Comparison of ENCODE assay signal across 7 mouse cellular contexts in genomic region chr5:137307071-137307912, GRCm38 (mm10). TPM values are rescaled to one million over a fixed set of nuclear protein-coding genes. Genes with fewer than 3 reads are reported as not detected.
DNase-seq lines count a peak whose midpoint lies in the region; ATAC-seq lines count a peak whose summit lies in the region.

Gene Srrt (minus strand): TSS chr5:137307674.

- intact Hi-C loops in left cerebral cortex, postnatal 36 days (cut with DNase I) = loop anchor here (2.0 kb wide), 1 partner anchor 18 kb away; no protein-coding TSS in a partner anchor

- DNase-seq in adrenal gland, adult 2 months = peak; percentile 92
- peak; percentile 97 for DNase-seq in embryo, embryonic 11 days
- DNase-seq in gastrocnemius, postnatal 25 days = peak; percentile 89
- peak; percentile 94 for DNase-seq in intestine, embryonic 14.5 days (ENCODE audit: low spot score)
- peak; percentile 93 to 94 for DNase-seq in left cerebral cortex, postnatal 36 days (ENCODE audit: low spot score in 2 of 2)
- DNase-seq in midbrain, embryonic 11.5 days (ENCODE audit: low spot score, missing footprints) = peak; percentile 99
- DNase-seq in skeletal muscle tissue, adult 2 months (ENCODE audit: low read depth, low spot score) = peak; percentile 95

- peak within 1 kb of the TSS; percentile 93 for H3K27ac ChIP-seq in intestine, embryonic 14.5 days (ENCODE audit: low read depth)
- peak within 1 kb of the TSS; percentile 95 for H3K27ac ChIP-seq in midbrain, embryonic 11.5 days (ENCODE audit: low read depth, low read length)

- ATAC-seq in intestine, embryonic 14.5 days (replicated peaks; ENCODE audit: low FRiP score, low TSS enrichment, low read depth) = peak; percentile 85
- peak; percentile 85 for ATAC-seq in midbrain, embryonic 11.5 days (ENCODE audit: low FRiP score)

- H3K9ac ChIP-seq in intestine, embryonic 14.5 days (ENCODE audit: low read length) = peak within 1 kb of the TSS; percentile 95
- H3K9ac ChIP-seq in midbrain, embryonic 11.5 days (ENCODE audit: low read length) = peak within 1 kb of the TSS; percentile 94

- peaks cover 30% of the 10 kb centered on the region for H3K4me1 ChIP-seq in intestine, embryonic 14.5 days (replicated peaks; ENCODE audit: control insufficient read depth, insufficient read depth, low read length)
- peaks cover 21% of the 10 kb centered on the region for H3K4me1 ChIP-seq in midbrain, embryonic 11.5 days (ENCODE audit: control insufficient read depth, insufficient read depth, low read length)

- H3K9me3 ChIP-seq in intestine, embryonic 14.5 days (ENCODE audit: control insufficient read depth, low read length) = no peaks in the 10 kb centered on the region
- 0 out of 2 replicates have a peak, but pooled peaks cover 2% of the 10 kb centered on the region for H3K9me3 ChIP-seq in midbrain, embryonic 11.5 days (ENCODE audit: control insufficient read depth, low read length)

- H3K4me3 ChIP-seq in intestine, embryonic 14.5 days (ENCODE audit: low read depth, low read length) = peak within 1 kb of the TSS; percentile 88
- H3K4me3 ChIP-seq in midbrain, embryonic 11.5 days (ENCODE audit: low read depth, low read length) = peak within 1 kb of the TSS; percentile 74

- under 1% methylated on average over 57 of the region's 72 CpGs for WGBS in intestine, embryonic 14.5 days
- under 1% methylated on average over 56 of the region's 72 CpGs for WGBS in midbrain, embryonic 11.5 days

- no peaks in the 10 kb centered on the region for H3K27me3 ChIP-seq in intestine, embryonic 14.5 days (replicated peaks; ENCODE audit: control insufficient read depth, insufficient read depth, low read length)
- H3K27me3 ChIP-seq in midbrain, embryonic 11.5 days (ENCODE audit: control insufficient read depth, insufficient read depth, low read length) = no peaks in the 10 kb centered on the region

- H3K36me3 ChIP-seq in intestine, embryonic 14.5 days (ENCODE audit: control insufficient read depth, insufficient read depth, low read length) = peaks cover 72% of the 10 kb centered on the region
- H3K36me3 ChIP-seq in midbrain, embryonic 11.5 days (ENCODE audit: control insufficient read depth, insufficient read depth, low read length) = peaks cover 21% of the 10 kb centered on the region

- peak within 1 kb of the TSS; percentile 80 for H3K4me2 ChIP-seq in intestine, embryonic 14.5 days (ENCODE audit: low read length)
- H3K4me2 ChIP-seq in midbrain, embryonic 11.5 days = peak within 1 kb of the TSS; percentile 75

RNA-seq across cellular contexts. Expression of gene Srrt, which starts in this region (rescaled TPM):
- total RNA-seq in adrenal gland, adult 2 months (2021) = 100 to 1,000 TPM; 135 to 172 TPM
- polyA plus RNA-seq in adrenal gland, adult 2 months (2012; rRNA removed) = 138 and 150 TPM in 2 replicates
- total RNA-seq in gastrocnemius, postnatal 25 days (2021) = 10 to 100 TPM; 38.5 to 44.7 TPM
- 118 and 122 TPM in 2 replicates for polyA plus RNA-seq in intestine, embryonic 14.5 days (2014; fragmentation: Nextera tagmentation; extraction: Ambion mirVana)
- total RNA-seq in left cerebral cortex, postnatal 36 days (2021) = 100 to 1,000 TPM; 132 to 230 TPM
- polyA plus RNA-seq in midbrain, embryonic 11.5 days (2014; fragmentation: Nextera tagmentation; extraction: Ambion mirVana) = 151 and 154 TPM in 2 replicates

Comparison
In these comparisons a context has a peak if more than half of its experiments do, and no peak if none do; other contexts are left out.
1. Peak in every context shown above with its lines: DNase-seq, ATAC-seq, H3K4me3 ChIP-seq and H3K27ac ChIP-seq.